Mouse (Mus musculus) myocyte (in vitro differentiated cells): ENCODE results near the gene Shoc2. TPM values are rescaled to one million over a fixed set of nuclear protein-coding genes. Genes with fewer than 3 reads are reported as not detected.
"Not testable (repeated sequence)": the region's sequence is repeated elsewhere in the genome, so short reads cannot be mapped to it uniquely, and the experiment has no call there.

Source experiments
- H3K27me3 ChIP-seq: one replicate; pipeline ENCODE4 v1.6.1; 2011; ENCODE audit not compliant: control insufficient read depth, insufficient read depth, insufficient read length
- H3K36me3 ChIP-seq: one replicate; pipeline ENCODE4 v1.6.1; 2011; ENCODE audit not compliant: control insufficient read depth, insufficient read depth
- H3K4me2 ChIP-seq: one replicate; pipeline ENCODE4 v1.6.1; 2011; ENCODE audit warnings: low read depth, control low read depth
- H3K4me3 ChIP-seq: one replicate; pipeline ENCODE4 v1.5.1; 2011; ENCODE audit warnings: mild to moderate bottlenecking, control low read depth, moderate library complexity
- H3K79me2 ChIP-seq: one replicate; pipeline ENCODE4 v1.6.1; 2011; ENCODE audit not compliant: control insufficient read depth, insufficient read depth
- H3ac ChIP-seq: one replicate; pipeline ENCODE4 v1.6.1; 2011; ENCODE audit not compliant: control insufficient read depth, insufficient read length
- CEBPB ChIP-seq: IDR thresholded peaks from 2 replicates; pipeline ENCODE4 v1.6.1; 2011; ENCODE audit warnings: mild to moderate bottlenecking, moderate library complexity; ENCODE audit not compliant: poor library complexity, insufficient read depth, severe bottlenecking
- E2F4 ChIP-seq: IDR thresholded peaks from one replicate; pipeline ENCODE4 v1.6.1; 2011; ENCODE audit warnings: mild to moderate bottlenecking, control low read depth, moderate library complexity; ENCODE audit not compliant: insufficient read depth
- MAX ChIP-seq: IDR thresholded peaks from one replicate; pipeline ENCODE4 v1.6.1; 2011; ENCODE audit warnings: low read depth, mild to moderate bottlenecking, control low read depth
- MYOD1 ChIP-seq, 3 experiments: IDR thresholded peaks; one replicate each; pipeline ENCODE4 v1.6.1; 2011; ENCODE audit warnings: control low read depth in 2 of 3, low read depth in 2 of 3, mild to moderate bottlenecking in 2 of 3, moderate library complexity in 1 of 3; ENCODE audit not compliant: insufficient read length in 2 of 3, control insufficient read depth in 1 of 3
- MYOG ChIP-seq, 3 experiments: IDR thresholded peaks; one replicate each; pipeline ENCODE4 v1.6.1; 2011; ENCODE audit warnings: control low read depth in 2 of 3, low read depth in 2 of 3, mild to moderate bottlenecking in 2 of 3; ENCODE audit not compliant: insufficient read length in 2 of 3, control insufficient read depth in 1 of 3, insufficient read depth in 1 of 3
- POLR2A ChIP-seq: IDR thresholded peaks from one replicate; pipeline ENCODE4 v1.6.1; 2011; ENCODE audit warnings: low read depth, mild to moderate bottlenecking, control low read depth, moderate library complexity; ENCODE audit not compliant: insufficient read length
- POLR2AphosphoS2 ChIP-seq: IDR thresholded peaks from one replicate; pipeline ENCODE4 v1.6.1; 2011; ENCODE audit warnings: low read depth, control low read depth; ENCODE audit not compliant: insufficient read length
- REST ChIP-seq: IDR thresholded peaks from one replicate; pipeline ENCODE4 v1.6.1; 2011; ENCODE audit warnings: mild to moderate bottlenecking, control low read depth, moderate library complexity; ENCODE audit not compliant: insufficient read depth, insufficient read length
- SRF ChIP-seq: IDR thresholded peaks from one replicate; pipeline ENCODE4 v1.6.1; 2011; ENCODE audit warnings: low read depth; ENCODE audit not compliant: control insufficient read depth, insufficient read length
- TCF12 ChIP-seq: IDR thresholded peaks from one replicate; pipeline ENCODE4 v1.6.1; 2011; ENCODE audit warnings: mild to moderate bottlenecking, control low read depth; ENCODE audit not compliant: poor library complexity, insufficient read depth, severe bottlenecking
- TCF3 ChIP-seq: IDR thresholded peaks from one replicate; pipeline ENCODE4 v1.6.1; 2011; ENCODE audit warnings: low read depth, control low read depth; ENCODE audit not compliant: insufficient read length
- USF1 ChIP-seq: IDR thresholded peaks from one replicate; pipeline ENCODE4 v1.6.1; 2011; ENCODE audit warnings: low read depth, mild to moderate bottlenecking, control low read depth, moderate library complexity
- polyA plus RNA-seq: library from polyadenylated mRNA; unstranded; fragments of >200 nt; fragmentation: generic; extraction: Trizol; gene quantifications from one replicate; pipeline ENCODE4 v1.2.1, GENCODE M21; 2012; ENCODE audit warnings: missing spikeins

The Shoc2 gene
- polyA plus RNA-seq, 1 experiment = 11.4 TPM

DNA sequence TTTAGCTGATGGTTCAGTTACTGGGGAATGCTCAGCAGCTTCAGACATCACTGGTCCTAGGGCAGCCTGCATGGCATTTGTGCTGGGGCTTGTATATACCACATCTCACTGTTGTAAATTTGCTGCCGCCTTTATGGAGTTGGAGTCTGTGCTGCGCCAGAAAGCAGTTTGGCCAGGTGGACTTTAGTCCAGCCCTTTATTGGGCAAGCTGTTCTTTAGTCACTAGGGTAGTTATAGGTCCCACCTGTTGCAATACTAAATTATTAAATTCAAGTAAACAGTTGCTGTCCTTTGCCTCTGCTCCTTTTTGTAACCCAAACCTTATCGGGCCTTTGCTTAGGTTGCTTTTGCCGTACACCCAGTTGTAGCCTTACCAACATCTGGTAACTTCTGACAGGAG is 29.2 kb upstream of the Shoc2 start:
- TF ChIP-seq E2F4 = no peak
- TF ChIP-seq CEBPB = no peak
- no peak for TF ChIP-seq MYOG (IDR thresholded peaks at IDR 0.05; ENCODE audit: control insufficient read depth in 1 of 3, insufficient read depth in 1 of 3, insufficient read length in 2 of 3, low read depth in 2 of 3)
- TF ChIP-seq TCF3 = no peak
- TF ChIP-seq MAX = no peak
- TF ChIP-seq MYOD1 (IDR thresholded peaks at IDR 0.05; ENCODE audit: control insufficient read depth in 1 of 3, insufficient read length in 2 of 3, low read depth in 2 of 3) = no peak
- H3K4me3 ChIP-seq = no peak overlapping the region
- H3ac ChIP-seq = no peak overlapping the region
- H3K36me3 ChIP-seq = peaks cover 16% of the 10 kb centered on the region
- H3K4me2 ChIP-seq = no peak overlapping the region
- H3K79me2 ChIP-seq = no peaks in the 10 kb centered on the region
- H3K27me3 ChIP-seq = no peaks in the 10 kb centered on the region

DNA sequence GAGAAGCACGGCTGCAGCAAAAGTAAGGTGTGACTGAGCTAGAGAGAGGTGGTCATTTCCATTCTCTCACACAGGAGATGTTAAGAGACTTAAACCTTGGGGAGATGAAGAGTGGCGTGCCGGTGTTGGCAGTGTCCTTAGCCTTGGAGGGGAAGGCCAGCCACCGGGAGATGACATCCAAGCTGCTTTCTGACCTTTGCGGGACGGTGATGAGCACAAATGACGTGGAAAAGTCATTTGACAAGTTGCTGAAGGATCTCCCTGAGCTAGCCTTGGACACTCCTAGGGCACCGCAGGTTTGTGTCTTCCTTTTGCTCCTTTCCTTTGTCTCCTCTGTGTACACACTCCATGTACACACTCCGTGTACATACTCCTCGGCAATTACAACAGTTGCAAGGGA is 24.6 kb upstream of the Shoc2 start:
- no peak overlapping the region for H3K4me3 ChIP-seq
- no peak overlapping the region for H3ac ChIP-seq
- no peaks in the 10 kb centered on the region for H3K27me3 ChIP-seq
- no peaks in the 10 kb centered on the region for H3K79me2 ChIP-seq
- H3K36me3 ChIP-seq = peaks cover 17% of the 10 kb centered on the region
- TF ChIP-seq SRF (no peak), MYOG (IDR thresholded peaks at IDR 0.05; ENCODE audit: control insufficient read depth in 1 of 3, insufficient read depth in 1 of 3, insufficient read length in 2 of 3, low read depth in 2 of 3) (no peak), REST (no peak), USF1 (no peak), TCF3 (no peak), TCF12 (no peak), E2F4 (no peak), MYOD1 (IDR thresholded peaks at IDR 0.05; ENCODE audit: control insufficient read depth in 1 of 3, insufficient read length in 2 of 3, low read depth in 2 of 3) (no peak), POLR2AphosphoS2 (no peak), POLR2A (no peak), MAX (no peak), CEBPB (no peak)
- H3K4me2 ChIP-seq = no peak overlapping the region

DNA sequence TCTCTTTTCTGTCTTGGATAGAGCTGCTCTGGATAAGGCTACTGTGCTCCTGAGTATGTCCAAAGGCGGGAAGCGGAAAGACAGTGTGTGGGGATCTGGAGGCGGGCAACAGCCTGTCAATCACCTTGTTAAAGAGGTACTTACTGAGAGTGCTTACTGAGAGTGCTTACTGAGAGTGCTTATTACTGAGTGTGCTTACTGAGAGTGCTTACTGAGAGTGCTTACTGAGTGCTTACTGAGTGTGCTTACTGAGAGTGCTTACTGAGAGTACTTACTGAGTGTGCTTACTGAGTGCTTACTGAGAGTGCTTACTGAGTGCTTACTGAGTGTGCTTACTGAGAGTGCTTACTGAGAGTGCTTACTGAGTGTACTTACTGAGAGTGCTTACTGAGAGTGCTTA is 22.1 kb upstream of the Shoc2 start:
- H3K36me3 ChIP-seq = peaks cover 20% of the 10 kb centered on the region
- H3ac ChIP-seq, H3K79me2 ChIP-seq, H3K4me2 ChIP-seq, H3K27me3 ChIP-seq, H3K4me3 ChIP-seq: not testable (repeated sequence)

GRCm38 (mm10) chr19:53925338-53925751 is 18.8 kb upstream of the Shoc2 start:
- no peak overlapping the region for H3K4me3 ChIP-seq
- H3K4me2 ChIP-seq = no peak overlapping the region
- no peak overlapping the region for H3ac ChIP-seq
- H3K36me3 ChIP-seq = peaks cover 21% of the 10 kb centered on the region
- H3K27me3 ChIP-seq = no peaks in the 10 kb centered on the region
- TF ChIP-seq TCF12 = no peak
- TF ChIP-seq MAX = no peak
- no peak for TF ChIP-seq POLR2AphosphoS2
- TF ChIP-seq TCF3 = no peak
- H3K79me2 ChIP-seq = no peaks in the 10 kb centered on the region

- no peaks in the 10 kb centered on the region for H3K79me2 ChIP-seq
- TF ChIP-seq TCF12 (no peak), POLR2AphosphoS2 (no peak), USF1 (no peak), SRF (no peak), CEBPB (no peak), E2F4 (no peak), MAX (no peak), REST (no peak), TCF3 (no peak), POLR2A (no peak), MYOG (IDR thresholded peaks at IDR 0.05; ENCODE audit: control insufficient read depth in 1 of 3, insufficient read depth in 1 of 3, insufficient read length in 2 of 3, low read depth in 2 of 3) (no peak), MYOD1 (IDR thresholded peaks at IDR 0.05; ENCODE audit: control insufficient read depth in 1 of 3, insufficient read length in 2 of 3, low read depth in 2 of 3) (no peak)
- peaks cover 34% of the 10 kb centered on the region for H3K36me3 ChIP-seq
Measured at GRCm38 (mm10) chr19:53926705-53927104, 17.4 kb upstream of the Shoc2 start.

GRCm38 (mm10) chr19:53929218-53929617 is 14.9 kb upstream of the Shoc2 start:
- Histone ChIP-seq H3K4me2 (no peak overlapping the region), H3ac (no peak overlapping the region), H3K36me3 (peaks cover 32% of the 10 kb centered on the region), H3K79me2 (no peaks in the 10 kb centered on the region), H3K27me3 (no peaks in the 10 kb centered on the region), H3K4me3 (no peak overlapping the region)
- TF ChIP-seq POLR2A (no peak), TCF12 (no peak)

More at GRCm38 (mm10) chr19:53926705-53927104, 17.4 kb upstream of the Shoc2 start:
- Histone ChIP-seq H3ac (no peak overlapping the region), H3K4me3 (no peak overlapping the region), H3K27me3 (no peaks in the 10 kb centered on the region), H3K4me2 (no peak overlapping the region)
